Mouse (Mus musculus) 3T3-L1 (cell line): Measurements from ENCODE around the gene Ptgfr.

Experiments used
- DNase-seq: peaks from one replicate; pipeline ENCODE4 v3.0.0-alpha.2; 2015; ENCODE audit warnings: low read depth, low spot score

Ptgfr gene

DNA sequence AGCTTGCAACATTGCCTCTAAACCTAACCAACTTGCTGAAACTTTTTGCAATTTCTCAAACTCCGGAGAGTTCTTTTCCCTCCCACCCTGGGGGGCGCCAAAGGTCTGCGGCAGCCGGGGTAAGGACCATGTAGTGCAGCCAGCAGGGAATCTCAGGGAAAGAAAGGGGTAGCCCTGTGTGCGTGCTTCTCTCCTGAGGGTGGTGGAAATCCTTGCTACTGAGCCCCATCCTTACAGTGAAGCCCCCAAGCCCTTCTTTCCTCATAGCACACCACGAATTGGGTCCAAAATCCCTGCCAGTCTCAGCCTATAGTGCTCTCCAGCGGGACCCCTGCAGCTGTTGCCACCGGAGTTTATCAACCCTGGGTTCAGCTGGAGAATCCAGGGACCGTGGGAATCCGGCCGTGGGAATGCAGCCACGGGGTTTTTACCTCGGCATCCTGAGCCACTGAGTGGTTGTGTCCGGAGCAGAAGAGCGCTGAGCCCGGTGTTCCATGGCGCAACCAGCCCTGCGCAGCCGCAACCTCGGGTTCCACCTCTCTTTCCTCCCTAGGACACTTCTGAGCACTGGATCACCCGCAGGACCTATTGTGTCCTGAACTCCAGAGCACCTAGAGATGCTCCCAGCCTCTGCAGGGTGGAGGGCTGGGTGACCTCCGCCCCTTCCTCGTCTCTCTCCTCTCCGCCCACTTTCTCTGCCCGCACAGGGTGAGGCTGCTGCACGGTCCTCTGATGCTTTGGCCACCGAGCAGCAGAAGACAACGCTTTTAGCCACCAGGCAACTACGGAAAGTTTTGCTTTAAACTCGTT is at the start of gene Ptgfr:
Gene Ptgfr (minus strand): TSS at position 760 of the 810 bp plus-strand sequence.
- DNase-seq: peak; percentile 72

DNA sequence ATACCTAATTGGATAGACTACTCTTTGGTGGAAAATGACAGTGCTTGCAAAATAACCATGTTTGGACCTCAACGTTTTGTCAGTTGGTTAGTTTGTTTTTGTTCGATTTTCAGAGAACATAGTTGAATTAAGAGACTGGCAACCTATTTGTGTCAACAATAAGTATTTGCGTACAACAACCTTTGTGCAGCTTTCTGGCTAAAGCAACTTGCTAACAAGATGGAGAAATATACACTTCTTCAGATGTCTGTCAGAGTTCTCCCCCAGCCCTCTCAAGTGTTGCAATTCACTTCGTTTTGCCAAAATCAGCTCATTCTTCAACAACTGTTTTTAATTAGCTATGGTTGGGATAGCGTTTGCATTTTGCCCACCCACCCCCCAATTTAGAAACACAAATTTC is 46.5 kb upstream of the Ptgfr start:
- no peak for DNase-seq

GRCm38 (mm10) chr3:151879981-151880380 is 42.6 kb upstream of the Ptgfr start:
- peak; percentile 63 for DNase-seq

- no peak for DNase-seq
Measured at GRCm38 (mm10) chr3:151868970-151869369, 31.5 kb upstream of the Ptgfr start.

DNA sequence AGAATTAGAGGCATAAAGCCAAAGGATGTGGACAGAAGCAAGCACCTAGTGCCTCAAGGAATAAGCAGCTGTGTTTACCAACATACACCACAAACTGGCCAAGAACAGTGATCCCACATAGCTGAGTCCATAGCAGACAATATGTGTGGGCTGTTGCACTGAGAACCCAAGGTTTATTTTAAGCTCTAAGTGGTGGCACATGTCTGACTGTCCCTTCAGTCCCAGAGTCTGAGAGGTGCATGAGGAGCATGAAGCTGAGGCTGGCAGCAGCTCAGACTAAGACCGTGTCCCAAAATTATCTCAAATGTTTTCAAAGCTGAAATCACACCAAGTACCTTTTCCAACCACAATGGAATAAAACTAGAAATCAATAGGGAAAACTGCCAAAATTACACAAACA is 13.9 kb upstream of the Ptgfr start:
- DNase-seq: peak; percentile 38

- peak; percentile 32 for DNase-seq
Measured at GRCm38 (mm10) chr3:151850621-151851020, 13.2 kb upstream of the Ptgfr start.

GRCm38 (mm10) chr3:151846292-151846691 is 8.9 kb upstream of the Ptgfr start:
- no peak for DNase-seq

DNA sequence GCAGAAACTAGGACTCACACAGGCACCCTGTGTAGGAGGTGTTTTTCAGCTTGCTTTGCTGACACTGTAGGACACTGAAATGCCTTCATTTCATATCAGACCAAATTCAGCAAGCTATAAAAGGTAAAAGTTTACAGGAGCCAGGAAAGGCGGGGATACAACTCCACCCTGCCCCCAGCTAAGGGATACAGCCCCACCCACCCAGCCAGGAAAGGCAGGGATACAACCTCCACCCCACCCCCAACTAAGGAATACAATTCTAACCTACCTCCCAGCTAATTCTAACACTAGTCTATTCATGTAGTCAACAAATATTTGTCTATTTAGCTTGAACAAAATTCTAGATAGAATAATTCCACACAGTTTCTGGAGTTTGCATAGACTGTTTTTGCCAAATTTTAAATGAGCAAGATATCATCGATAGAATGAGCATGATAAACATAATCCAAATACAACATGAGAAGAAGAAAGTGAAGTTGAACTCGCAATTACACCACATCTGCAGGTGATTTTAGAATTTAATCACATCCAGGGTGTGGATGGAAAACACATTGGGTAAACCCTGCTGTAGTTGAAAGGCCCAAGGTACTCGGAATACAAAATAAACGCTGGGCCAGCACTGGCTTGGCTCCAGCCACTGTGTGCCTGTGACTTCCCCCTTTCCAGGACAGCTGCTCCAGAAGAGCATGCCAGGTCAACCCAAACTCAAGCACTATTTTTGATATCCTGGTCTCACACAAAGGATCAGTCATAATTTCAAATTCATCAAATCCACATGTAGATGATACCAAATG is 7.1 kb upstream of the Ptgfr start:
- DNase-seq: no peak

GRCm38 (mm10) chr3:151840688-151841087 is 3.3 kb upstream of the Ptgfr start:
- peak; percentile 69 for DNase-seq

DNA sequence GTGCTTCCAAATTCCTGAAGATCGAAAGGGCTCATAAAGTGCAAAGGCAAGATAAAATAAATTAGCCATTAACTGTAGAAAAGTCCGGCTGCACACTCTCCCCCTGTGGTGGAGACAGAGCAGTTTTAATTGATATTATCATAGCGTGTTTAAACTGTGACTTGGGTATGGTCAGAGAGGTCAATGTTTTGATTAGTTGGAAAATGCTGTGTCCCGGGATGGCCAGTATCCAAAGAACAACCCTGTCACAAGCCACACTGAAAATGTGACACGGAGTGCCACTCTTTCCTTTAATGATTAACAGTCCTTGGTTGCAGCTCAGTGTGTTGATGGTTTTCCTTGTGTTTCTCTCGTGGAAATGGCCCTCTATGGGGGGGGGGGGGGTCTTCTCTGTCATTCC is 942 bp upstream of the Ptgfr start:
- no peak for DNase-seq

GRCm38 (mm10) chr3:151837749-151838148 is 319 bp upstream of the Ptgfr start:
- no peak for DNase-seq

GRCm38 (mm10) chr3:151836451-151836850 is 979 bp downstream of the Ptgfr start:
- DNase-seq: no peak

DNA sequence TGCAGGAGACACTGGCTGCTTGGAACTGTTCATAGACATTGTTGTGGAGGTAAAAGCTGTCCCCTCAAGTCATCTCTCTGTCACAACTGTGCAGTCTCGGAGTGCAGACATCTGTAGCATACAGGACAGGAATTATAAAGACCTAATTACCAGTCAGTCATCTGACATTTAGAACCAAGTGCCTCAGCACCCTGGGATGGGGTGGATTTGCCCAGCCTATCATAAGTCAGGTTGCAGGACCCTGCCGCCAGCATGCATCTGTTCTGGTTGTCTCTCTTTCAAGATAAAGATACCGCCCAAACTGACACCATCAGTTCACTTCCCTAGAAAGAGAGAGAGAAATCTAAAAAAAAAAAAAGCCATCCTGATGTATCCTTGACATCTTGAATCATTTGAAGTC is 1.6 kb downstream of the Ptgfr start:
- DNase-seq: no peak

DNA sequence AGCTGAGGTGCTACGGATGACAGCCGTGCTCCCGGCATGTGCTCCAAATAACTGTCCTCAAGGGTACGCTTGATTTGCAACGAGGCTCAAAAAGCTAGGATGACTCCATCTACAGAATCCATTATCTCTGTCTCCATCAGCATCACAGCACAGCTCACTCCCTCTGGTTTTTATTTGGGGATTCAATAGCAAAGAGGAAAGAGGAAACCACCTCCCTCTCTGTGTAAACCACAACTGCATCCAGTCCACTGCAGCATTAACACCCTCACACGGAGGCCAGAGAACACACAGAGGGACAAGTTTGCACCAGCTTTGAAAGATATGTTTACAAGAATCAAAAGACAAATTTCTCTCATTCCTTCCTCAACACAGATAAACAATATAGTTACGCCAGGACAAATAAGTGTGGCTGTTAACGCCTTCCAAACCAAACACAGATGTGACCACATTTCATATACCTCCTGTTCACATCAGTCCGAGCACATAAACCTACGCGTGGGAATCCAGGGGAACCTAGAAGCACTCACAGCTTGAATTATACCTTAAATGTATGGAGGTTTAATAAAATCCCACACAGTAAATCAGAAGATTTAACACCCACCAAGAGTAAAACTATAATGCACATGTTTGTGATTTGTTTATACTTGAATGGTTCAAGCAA is 9.3 kb downstream of the Ptgfr start:
- DNase-seq: no peak

DNA sequence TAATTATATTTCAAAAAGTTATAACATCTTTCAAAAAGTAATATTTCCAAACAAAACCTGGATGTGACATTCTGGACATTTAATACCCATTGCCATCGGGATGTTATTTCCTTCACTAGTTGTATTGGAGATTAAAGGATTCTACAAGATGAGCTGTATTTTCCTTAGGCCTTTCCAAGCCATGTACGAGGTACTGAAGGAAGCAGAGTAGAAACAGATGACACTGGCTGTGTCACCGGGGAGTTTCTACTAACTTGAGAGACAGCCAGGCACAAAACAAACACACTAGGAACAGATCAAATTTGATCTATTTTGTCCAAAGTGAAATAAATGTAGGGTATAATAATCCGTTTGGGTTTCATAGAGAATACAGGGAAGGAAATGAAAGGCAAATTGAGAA is 17.6 kb downstream of the Ptgfr start:
- DNase-seq: no peak

DNA sequence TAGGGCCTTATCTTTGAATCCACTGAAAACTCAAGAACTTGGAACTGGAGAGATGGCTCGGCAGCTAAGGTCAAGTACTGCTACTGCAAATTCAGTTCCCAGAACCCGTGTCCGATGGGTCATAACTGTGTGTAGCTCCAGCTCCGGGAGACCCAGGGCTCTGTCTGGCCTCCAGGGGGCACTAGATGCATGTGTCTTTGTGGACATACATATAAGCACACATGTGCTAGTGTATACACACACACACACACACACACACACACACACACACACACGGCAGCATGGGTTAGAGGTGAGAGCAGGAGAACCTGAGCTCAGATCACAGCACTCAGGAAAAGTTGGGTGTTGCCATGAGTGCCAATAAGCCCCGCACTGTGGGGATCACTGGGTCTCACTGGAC is 19.2 kb downstream of the Ptgfr start:
- peak; percentile 51 for DNase-seq

GRCm38 (mm10) chr3:151808613-151809012 is 28.8 kb downstream of the Ptgfr start:
- no peak for DNase-seq

DNA sequence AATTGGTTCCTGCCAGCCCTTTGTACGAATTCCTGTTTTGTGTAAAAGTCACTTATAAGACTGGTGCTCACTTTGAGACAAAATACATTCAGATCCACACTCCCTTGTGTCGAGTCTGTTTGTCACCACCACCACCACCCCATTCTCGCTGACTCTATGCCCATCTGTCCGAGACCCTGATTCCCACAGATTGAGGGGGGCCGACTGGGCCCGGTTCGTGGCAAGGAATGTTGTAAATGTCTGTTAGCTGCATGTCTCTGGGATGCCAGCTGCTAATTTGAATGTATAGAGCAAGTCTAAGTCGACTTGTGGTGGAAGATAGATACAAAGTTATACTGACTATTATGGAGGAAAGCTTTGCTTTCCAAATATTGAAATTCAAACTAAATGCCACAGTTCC is 48.8 kb downstream of the Ptgfr start:
- DNase-seq: no peak

DNA sequence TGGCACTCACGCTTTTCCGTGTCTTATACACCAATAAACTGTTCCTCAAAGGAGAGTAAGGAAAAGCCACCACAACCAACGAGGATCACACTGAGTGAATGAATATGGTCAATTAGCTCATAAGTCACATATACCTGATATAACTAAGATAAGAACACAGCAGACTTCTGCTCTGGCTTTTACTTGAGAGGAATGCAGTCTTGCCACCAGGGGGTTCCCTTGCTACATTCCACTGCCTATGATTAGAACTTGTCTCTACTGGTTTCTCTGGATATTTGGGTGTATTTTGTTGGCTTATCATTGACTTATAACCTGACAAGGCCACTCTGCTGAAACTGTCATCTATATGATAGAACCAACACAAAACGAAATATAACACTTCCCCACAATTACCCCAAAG is 62.3 kb downstream of the Ptgfr start:
- peak; percentile 80 for DNase-seq

GRCm38 (mm10) chr3:151771074-151771473 is 66.4 kb downstream of the Ptgfr start:
- peak; percentile 84 for DNase-seq

- DNase-seq: peak; percentile 50
Measured at GRCm38 (mm10) chr3:151749737-151750136, 87.7 kb downstream of the Ptgfr start, which contains the start of gene Ifi44. TSS of gene Ifi44 (minus strand) at chr3:151749960.

- no peak for DNase-seq
Measured at GRCm38 (mm10) chr3:151748514-151748913, 88.9 kb downstream of the Ptgfr start.
